Mouse (Mus musculus) E14TG2a.4 (cell line): ENCODE data around the gene Abhd17c.

Experiments used
- CTCF ChIP-seq: conservative IDR thresholded peaks from 2 replicates; pipeline ENCODE4 v1.5.1; 2014; ENCODE audit warnings: low read length
- NANOG ChIP-seq: IDR thresholded peaks from 2 replicates; pipeline ENCODE4 v1.6.1; 2014; ENCODE audit warnings: borderline replicate concordance, low read length, mixed read lengths

DNA sequence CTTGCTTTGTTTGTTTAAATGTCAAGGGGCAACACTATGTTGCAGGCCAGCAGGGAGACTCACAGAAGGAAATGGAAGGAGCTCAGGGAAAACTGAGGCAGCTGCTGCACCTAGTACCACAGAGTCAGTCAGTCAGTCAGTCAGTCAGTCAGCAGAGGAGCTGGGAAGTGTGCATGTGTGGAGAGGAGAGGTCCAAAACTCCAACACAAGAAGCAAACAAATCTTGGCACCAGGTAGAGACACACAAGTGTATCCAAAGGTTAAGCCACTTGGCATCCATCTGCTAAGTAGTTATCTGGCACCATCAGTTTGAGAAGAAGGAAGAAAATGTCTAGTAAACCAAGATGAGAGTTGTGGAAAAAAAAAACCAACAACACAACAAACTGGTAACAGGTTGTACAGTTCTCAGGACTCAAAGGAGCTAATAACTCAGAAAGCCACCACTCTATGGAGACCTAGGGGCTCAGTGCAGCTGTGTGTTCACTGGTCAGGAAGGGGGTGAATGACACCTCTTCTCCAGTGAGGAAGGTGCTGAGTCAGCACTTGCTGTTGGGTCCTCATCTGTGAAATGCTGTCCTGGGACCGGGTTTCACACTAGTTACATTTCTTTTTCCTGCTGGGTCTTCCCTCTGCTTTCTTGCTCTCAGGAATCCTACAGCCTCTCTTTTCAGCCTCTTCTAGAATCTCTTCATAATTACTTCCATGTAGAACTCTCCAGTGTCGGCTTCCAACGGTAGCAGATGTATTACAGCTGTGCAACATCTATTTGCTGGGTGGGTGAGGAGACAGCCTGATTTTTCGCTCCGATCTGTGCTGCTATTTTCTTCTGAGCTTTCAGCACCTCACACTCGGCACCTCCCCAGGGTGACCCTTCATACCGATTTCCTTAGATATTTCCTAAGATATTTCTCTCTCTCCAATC, 34.8 kb downstream of the Abhd17c start:
- TF ChIP-seq CTCF: no peak
- TF ChIP-seq NANOG: no peak
